Mouse (Mus musculus) adrenal gland, postnatal 10 days (tissue): ENCODE measurements around the gene Actr8. TPM values are rescaled to one million over a fixed set of nuclear protein-coding genes. Genes with fewer than 3 reads are reported as not detected.

Source experiments
- DNase-seq: peaks from one replicate; pipeline ENCODE4 v3.0.0; 2021; ENCODE audit warnings: mixed read lengths
- total RNA-seq, 2 experiments: library from RNA; stranded (reverse); gene quantifications; 2 replicates each; pipeline ENCODE4 v1.2.3; 2021

Gene Actr8
- total RNA-seq, 2 experiments from 2014 or later = 44.8 to 56.5 TPM

- DNase-seq = no peak
Observed at GRCm38 (mm10) chr14:29996000-29996751, 18.0 kb downstream of the Actr8 start.

GRCm38 (mm10) chr14:29997345-29997744 lies 19.2 kb downstream of the Actr8 start:
- no peak for DNase-seq

- no peak for DNase-seq
Observed at GRCm38 (mm10) chr14:29998747-29999474, 20.8 kb downstream of the Actr8 start.

GRCm38 (mm10) chr14:29999475-29999811 lies 21.3 kb downstream of the Actr8 start:
- no peak for DNase-seq

- peak; percentile 83 for DNase-seq
Observed at GRCm38 (mm10) chr14:30008733-30009575, 30.8 kb downstream of the Actr8 start, which contains the start of the genes Il17rb and Chdh. Il17rb (minus strand) TSS chr14:30008896. Chdh (plus strand) TSS chr14:30009023.

- peak; percentile 74 for DNase-seq
Observed at GRCm38 (mm10) chr14:30009864-30010560, 31.9 kb downstream of the Actr8 start.

GRCm38 (mm10) chr14:30011886-30012560 lies 33.9 kb downstream of the Actr8 start:
- DNase-seq = peak; percentile 57

- DNase-seq = no peak
Observed at GRCm38 (mm10) chr14:30014487-30014886, 36.4 kb downstream of the Actr8 start.

GRCm38 (mm10) chr14:30015008-30015407 lies 36.9 kb downstream of the Actr8 start:
- DNase-seq = no peak

- DNase-seq = no peak
Observed at GRCm38 (mm10) chr14:30016666-30017065, 38.5 kb downstream of the Actr8 start.

- DNase-seq = no peak
Observed at GRCm38 (mm10) chr14:30017794-30018462, 39.8 kb downstream of the Actr8 start.

- peak; percentile 50 for DNase-seq
Observed at GRCm38 (mm10) chr14:30018463-30018801, 40.3 kb downstream of the Actr8 start.

- no peak for DNase-seq
Observed at GRCm38 (mm10) chr14:30018846-30019245, 40.7 kb downstream of the Actr8 start.

GRCm38 (mm10) chr14:30019375-30019774 lies 41.2 kb downstream of the Actr8 start:
- no peak for DNase-seq

- no peak for DNase-seq
Observed at GRCm38 (mm10) chr14:30019792-30020575, 41.8 kb downstream of the Actr8 start.

- no peak for DNase-seq
Observed at GRCm38 (mm10) chr14:30022471-30022870, 44.3 kb downstream of the Actr8 start.

- no peak for DNase-seq
Observed at GRCm38 (mm10) chr14:30024387-30024786, 46.2 kb downstream of the Actr8 start.

GRCm38 (mm10) chr14:30027378-30027777 lies 49.2 kb downstream of the Actr8 start:
- DNase-seq = peak; percentile 65

- DNase-seq = no peak
Observed at GRCm38 (mm10) chr14:30033405-30033804, 55.3 kb downstream of the Actr8 start.

- no peak for DNase-seq
Observed at GRCm38 (mm10) chr14:30038431-30038830, 60.3 kb downstream of the Actr8 start.
